Mouse (Mus musculus) cerebellum, adult 2 months (tissue): ENCODE data around the gene Ddx54. TPM values are rescaled to one million over a fixed set of nuclear protein-coding genes. Genes with fewer than 3 reads are reported as not detected.

Experiments
- DNase-seq, 2 experiments: peaks; one replicate each; pipeline ENCODE4 v3.0.0; 2021
- H3K27ac ChIP-seq: fragments of 200-500 bp; 2 replicates; pipeline ENCODE4 v1.5.1; 2012; ENCODE audit warnings: low read length, control low read depth, inconsistent platforms; ENCODE audit not compliant: insufficient read depth
- H3K27me3 ChIP-seq: fragments of 200-500 bp; 2 replicates; pipeline ENCODE4 v1.6.1; 2012; ENCODE audit warnings: inconsistent platforms, mild to moderate bottlenecking, low read length, moderate library complexity; ENCODE audit not compliant: control insufficient read depth, insufficient read depth
- H3K4me1 ChIP-seq: fragments of 200-500 bp; 2 replicates; pipeline ENCODE4 v1.6.1; 2011; ENCODE audit warnings: low read length; ENCODE audit not compliant: control insufficient read depth, insufficient read depth
- H3K4me3 ChIP-seq: fragments of 200-500 bp; replicated peaks from 2 replicates; pipeline ENCODE3; 2011; ENCODE audit warnings: mild to moderate bottlenecking, low read depth, low read length, control low read depth; ENCODE audit not compliant: insufficient read depth
- CTCF ChIP-seq: fragments of 200-500 bp; IDR thresholded peaks from 2 replicates; pipeline ENCODE4 v1.5.1; 2011; ENCODE audit warnings: low read depth, mild to moderate bottlenecking, control low read depth, low read length, moderate library complexity, borderline replicate concordance; ENCODE audit not compliant: insufficient read depth
- POLR2A ChIP-seq: fragments of 200-500 bp; IDR thresholded peaks from 2 replicates; pipeline ENCODE4 v1.6.1; 2011; ENCODE audit warnings: low read length, control low read depth, borderline replicate concordance; ENCODE audit not compliant: insufficient read depth
- WGBS: fragments of 180-500 bp; shearing (Covaris S2); methylation state at CpG from one replicate; pipeline ENCODE4 v1.1.7; 2018; 5-methylcytosine and 5-hydroxymethylcytosine counted together
- polyA plus RNA-seq: library from polyadenylated mRNA; depleted of rRNA; stranded (reverse); fragments of >200 nt; gene quantifications from 2 replicates; pipeline ENCODE4 v1.2.3, GENCODE M21; 2012

The Ddx54 gene
- polyA plus RNA-seq, 1 experiment, result 25.4 TPM

DNA sequence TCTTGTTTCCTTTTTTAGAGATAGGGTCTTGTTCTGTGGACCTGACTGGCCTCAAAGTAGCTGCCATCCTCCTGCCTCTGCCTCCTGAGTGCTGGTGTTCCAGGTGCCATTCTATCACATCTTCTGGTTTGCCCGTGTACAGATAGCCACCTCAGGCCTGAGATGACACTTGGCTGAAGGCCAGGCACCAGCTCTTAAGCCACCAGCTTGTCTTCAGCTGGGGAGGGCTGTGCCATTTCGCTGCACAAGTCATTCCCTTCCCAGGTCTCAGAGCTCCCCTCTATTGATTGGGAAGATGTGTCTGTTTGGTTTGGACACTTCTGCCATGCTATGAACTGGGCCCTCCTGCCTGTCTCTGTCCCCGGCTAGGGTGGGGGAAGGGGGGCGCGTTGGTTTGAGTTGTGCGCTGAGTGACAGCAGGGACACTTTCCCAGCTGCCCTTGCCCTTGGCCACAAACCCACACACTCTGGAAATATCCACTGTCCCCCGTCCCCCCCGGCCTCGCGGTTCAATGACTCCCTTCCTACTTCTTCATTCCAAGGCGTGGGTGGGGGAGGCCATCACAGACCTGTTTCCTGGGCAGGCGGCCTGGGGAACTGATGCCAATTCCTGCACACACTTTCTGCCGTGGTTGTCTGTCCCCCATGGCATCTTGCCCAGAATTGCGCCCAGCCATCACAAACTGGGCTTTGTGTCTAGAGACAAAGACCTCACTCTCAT is 31.0 kb downstream of the Ddx54 start:
- TF ChIP-seq POLR2A, result no peak
- TF ChIP-seq CTCF, result no peak
- Histone ChIP-seq H3K27me3 (no peaks in the 10 kb centered on the region), H3K4me1 (peaks cover 15% of the 10 kb centered on the region), H3K27ac (no peak overlapping the region; the same call in 1 of the 2 replicates), H3K4me3 (no peak overlapping the region)
- peak; percentile 68 to 84 for DNase-seq
- 9% methylated on average over 14 of the region's 14 CpGs for WGBS

DNA sequence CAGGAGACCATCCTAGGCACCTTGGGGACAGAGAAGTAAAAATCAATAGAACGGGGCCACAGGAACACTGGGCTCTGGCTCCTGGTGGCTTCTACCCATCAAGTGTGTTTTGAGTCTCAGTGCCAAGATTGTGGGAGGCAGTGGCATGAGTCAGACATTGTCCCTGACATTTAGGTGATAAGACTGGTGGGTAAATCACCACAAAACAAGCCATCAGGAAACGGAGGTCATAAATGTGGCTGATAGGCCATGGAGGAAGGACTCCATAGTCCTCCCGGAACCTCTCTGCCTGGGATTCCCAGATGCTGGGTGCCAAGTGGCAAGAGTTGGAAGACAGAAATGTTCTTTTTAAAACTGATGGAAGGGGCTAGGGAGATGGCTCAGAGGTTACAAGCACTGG is 31.7 kb downstream of the Ddx54 start:
- no peaks in the 10 kb centered on the region for H3K27me3 ChIP-seq
- no peak overlapping the region for H3K4me3 ChIP-seq
- H3K27ac ChIP-seq, result 0 out of 2 replicates have a peak overlapping the region, but pooled peaks have one; percentile 29
- TF ChIP-seq POLR2A (no peak), CTCF (no peak)
- peaks cover 15% of the 10 kb centered on the region for H3K4me1 ChIP-seq
- DNase-seq, result peak in 1 of 2 experiments; percentile 50
- 43% methylated on average over 3 of the region's 3 CpGs for WGBS

DNA sequence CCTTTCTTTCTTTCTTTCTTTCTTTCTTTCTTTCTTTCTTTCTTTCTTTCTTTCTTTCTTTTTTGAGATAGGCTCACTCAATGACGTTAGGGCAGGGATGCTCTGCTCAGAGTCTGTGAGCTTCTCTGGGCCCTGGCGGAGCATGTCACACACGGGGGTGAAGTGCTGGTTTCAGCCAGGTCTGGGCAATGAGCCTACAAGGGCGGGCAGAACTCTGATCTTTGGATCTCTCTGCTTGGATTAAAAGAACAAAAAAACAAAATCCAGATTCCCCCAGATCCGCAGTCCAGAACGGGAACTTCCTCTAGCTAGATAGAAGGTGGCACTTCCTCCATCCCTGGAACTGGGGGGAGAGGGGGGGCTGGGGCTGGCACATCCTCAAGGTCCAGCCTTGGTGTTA is 33.3 kb downstream of the Ddx54 start:
- no peak overlapping the region for H3K4me3 ChIP-seq
- no peak overlapping the region for H3K27ac ChIP-seq
- H3K4me1 ChIP-seq, result peaks cover 15% of the 10 kb centered on the region
- no peaks in the 10 kb centered on the region for H3K27me3 ChIP-seq
- peak in 1 of 2 experiments; percentile 57 for DNase-seq
- TF ChIP-seq POLR2A (no peak), CTCF (no peak)
- WGBS, result 7% methylated on average over 6 of the region's 6 CpGs

DNA sequence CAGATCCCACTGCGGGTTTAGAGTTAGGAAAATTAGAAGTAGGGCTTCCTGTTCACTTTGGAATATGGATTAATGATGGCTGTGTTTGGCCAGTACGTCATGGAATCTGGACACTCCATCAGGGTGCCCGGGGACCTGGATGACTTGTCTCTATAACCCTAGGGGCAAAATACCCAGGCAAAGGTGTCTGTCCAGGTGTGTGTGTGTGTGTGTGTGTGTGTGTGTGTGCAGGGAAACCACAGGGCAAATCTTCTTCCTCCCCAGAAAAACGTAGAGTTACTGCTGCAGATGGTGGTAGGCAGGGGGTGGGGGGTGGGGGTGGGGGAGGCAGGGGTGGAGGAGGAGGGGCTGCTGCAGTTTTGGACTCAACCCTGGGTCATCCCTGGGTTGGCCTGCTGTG is 34.8 kb downstream of the Ddx54 start:
- H3K4me3 ChIP-seq, result no peak overlapping the region
- WGBS, result 74% methylated on average over 4 of the region's 4 CpGs
- 0 out of 2 replicates have a peak overlapping the region, but pooled peaks have one; percentile 66 for H3K27ac ChIP-seq
- DNase-seq, result no peak
- H3K4me1 ChIP-seq, result peaks cover 15% of the 10 kb centered on the region
- no peak for TF ChIP-seq POLR2A
- no peak for TF ChIP-seq CTCF
- no peaks in the 10 kb centered on the region for H3K27me3 ChIP-seq

DNA sequence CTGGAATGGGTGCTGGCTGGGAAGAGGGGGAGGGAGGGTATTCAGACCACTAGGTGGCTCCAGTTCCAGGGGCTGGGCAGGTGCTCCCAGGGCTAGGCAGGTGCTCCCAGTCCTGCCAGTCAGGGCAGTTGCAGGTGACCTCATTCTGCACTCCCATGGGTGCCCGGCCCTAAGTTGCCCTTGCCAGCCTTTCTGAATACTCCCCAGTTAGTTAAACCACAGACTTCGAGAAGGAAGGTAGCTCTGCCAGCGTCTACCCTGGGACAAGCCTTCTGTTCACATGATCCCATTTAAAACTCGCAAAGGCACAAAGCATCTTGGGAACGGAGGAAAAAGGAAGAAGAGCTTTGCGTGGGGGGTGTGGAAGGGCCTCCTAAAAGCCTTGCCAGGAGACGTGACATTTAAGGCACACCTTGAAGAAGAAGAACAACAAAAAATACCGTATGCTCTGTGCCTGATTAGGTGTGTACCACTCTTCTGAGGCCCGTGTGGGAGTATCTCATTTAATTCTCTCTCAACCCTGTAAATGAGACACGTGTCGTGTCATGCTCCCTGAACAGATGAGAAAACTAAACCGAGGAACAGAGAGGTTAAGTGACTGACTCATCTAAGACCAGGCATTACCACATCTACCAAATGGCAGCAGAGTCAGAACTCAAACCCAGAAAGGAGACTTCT is 35.4 kb downstream of the Ddx54 start:
- Histone ChIP-seq H3K27me3 (no peaks in the 10 kb centered on the region), H3K27ac (peak overlapping the region; percentile 66; the same call in 1 of the 2 replicates), H3K4me1 (peaks cover 21% of the 10 kb centered on the region), H3K4me3 (peak overlapping the region; percentile 40)
- DNase-seq, result no peak
- 33% methylated on average over 12 of the region's 12 CpGs for WGBS
- no peak for TF ChIP-seq CTCF
- TF ChIP-seq POLR2A, result no peak

DNA sequence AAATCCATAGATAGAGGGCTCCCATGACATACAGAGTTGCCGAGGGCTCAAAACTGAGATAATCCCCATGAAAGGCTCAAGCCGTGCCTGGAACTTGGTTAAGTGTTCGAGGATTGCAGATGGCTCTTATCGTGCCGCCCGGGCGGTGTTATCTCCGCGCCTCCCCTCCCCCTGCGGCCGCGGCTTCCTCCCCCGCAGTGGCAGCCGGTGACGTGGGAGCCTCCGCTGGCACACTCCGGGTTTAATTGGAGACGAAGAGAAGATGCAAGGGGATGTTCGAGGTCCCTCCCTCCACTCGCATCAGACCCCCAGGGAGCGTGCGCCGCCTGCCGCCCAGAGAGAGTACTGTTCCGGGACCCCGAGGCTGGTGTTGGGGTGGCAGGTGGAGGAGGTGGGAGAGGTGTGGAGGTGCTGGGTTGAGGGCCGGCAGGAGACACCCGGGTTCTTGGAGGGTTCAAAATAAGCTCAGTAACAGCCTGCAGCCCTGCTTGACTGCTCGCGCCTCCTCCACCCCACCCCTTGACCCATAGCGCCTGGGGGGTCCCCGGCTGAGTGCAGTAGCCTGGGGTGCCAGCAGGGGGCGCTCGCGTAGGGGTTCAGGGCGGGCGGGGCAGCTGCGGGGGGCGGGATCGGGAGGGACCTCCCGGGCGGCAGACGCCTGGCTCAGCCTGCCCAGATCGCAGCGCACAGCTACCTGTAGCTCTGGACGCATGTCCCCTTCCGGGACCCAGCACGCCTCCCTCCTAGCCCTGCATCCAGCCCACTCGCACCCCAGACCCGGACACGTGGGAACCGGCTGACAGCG is 36.2 kb downstream of the Ddx54 start, which contains the start of gene Rasal1:
TSS of gene Rasal1 (plus strand) at position 244 of the 805 bp plus-strand sequence.
- no peak for TF ChIP-seq POLR2A
- TF ChIP-seq CTCF, result peak; percentile 51; the same call in 1 of the 2 replicates
- peaks cover 18% of the 10 kb centered on the region for H3K4me1 ChIP-seq
- peak within 1 kb of the TSS; percentile 40 for H3K4me3 ChIP-seq
- DNase-seq, result peak; percentile 65
- WGBS, result 1% methylated on average over 53 of the region's 53 CpGs
- H3K27ac ChIP-seq, result peak within 1 kb of the TSS; percentile 66
- H3K27me3 ChIP-seq, result no peaks in the 10 kb centered on the region

DNA sequence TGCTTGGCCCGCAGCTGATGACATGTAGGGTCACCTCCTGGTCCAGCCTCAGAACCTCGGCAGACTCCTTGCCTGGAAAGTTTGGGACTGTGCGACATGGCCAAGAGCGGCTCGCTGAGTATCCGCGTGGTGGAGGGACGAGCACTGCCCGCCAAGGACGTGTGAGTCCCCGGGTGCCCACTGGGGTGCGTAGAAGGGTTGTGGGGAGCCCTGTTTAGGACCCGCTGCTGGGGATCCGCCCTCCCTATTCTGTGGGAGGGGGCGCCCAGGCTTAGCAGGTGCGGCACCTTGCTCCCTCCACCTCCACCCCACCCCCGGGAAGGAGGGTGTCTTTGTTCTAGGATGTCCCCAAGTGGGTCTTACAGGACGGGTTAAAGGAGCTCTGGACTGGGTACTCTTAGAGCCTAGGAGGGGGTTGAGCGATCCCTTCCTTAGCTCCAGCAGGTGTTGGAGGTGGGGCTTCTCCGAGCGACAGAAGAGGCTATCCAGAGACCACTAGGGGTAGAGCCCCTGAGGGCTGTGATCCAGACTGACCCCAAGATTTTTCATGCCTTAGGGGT is 36.9 kb downstream of the Ddx54 start:
- peak overlapping the region; percentile 40 for H3K4me3 ChIP-seq
- 4% methylated on average over 21 of the region's 21 CpGs for WGBS
- no peak for TF ChIP-seq POLR2A
- 0 out of 2 replicates have a peak, but pooled peaks have one; percentile 18 for TF ChIP-seq CTCF
- H3K27ac ChIP-seq, result no peak overlapping the region
- DNase-seq, result no peak
- H3K4me1 ChIP-seq, result peaks cover 12% of the 10 kb centered on the region
- H3K27me3 ChIP-seq, result no peaks in the 10 kb centered on the region
